ENCODE assay signal across 8 mouse cellular contexts in genomic region chr2:170497091-170497566, GRCm38 (mm10). TPM values are rescaled to one million over a fixed set of nuclear protein-coding genes. Genes with fewer than 3 reads are reported as not detected.
DNase-seq lines count a peak whose midpoint lies in the region; ATAC-seq lines count a peak whose summit lies in the region.

Gene Cyp24a1, minus strand, starts transcription at chr2:170497145.

- peak; percentile 61 to 71 for DNase-seq in adrenal gland, adult 18-20 months (ENCODE audit: low spot score in 2 of 2)
- DNase-seq in forebrain, embryonic 10.5 days (ENCODE audit: extremely low spot score, low spot score) = peak; percentile 68
- peak; percentile 45 to 48 for DNase-seq in heart, postnatal 36 days
- DNase-seq in large intestine, adult 2 months (ENCODE audit: low read depth, low spot score) = peak; percentile 36
- peak; percentile 51 for DNase-seq in testis, postnatal 14 days (ENCODE audit: low spot score)
- DNase-seq in B cell, adult 2 months = no peak
- DNase-seq in spleen, postnatal 14 days (ENCODE audit: low spot score in 2 of 2) = no peak

- no peak within 1 kb of the TSS for H3K27ac ChIP-seq in forebrain, embryonic 10.5 days

- 0% methylated on average over 36 of the region's 36 CpGs for WGBS in forebrain, embryonic 10.5 days
- WGBS in large intestine, adult 2 months = under 1% methylated on average over 36 of the region's 36 CpGs

- H3K4me3 ChIP-seq in forebrain, embryonic 10.5 days = peak within 1 kb of the TSS; percentile 51

- no peaks in the 10 kb centered on the region for H3K9me3 ChIP-seq in forebrain, embryonic 10.5 days

- H3K27me3 ChIP-seq in forebrain, embryonic 10.5 days (ENCODE audit: poor library complexity, severe bottlenecking) = peaks cover 83% of the 10 kb centered on the region

- no peaks in the 10 kb centered on the region for H3K36me3 ChIP-seq in forebrain, embryonic 10.5 days (replicated peaks)

- intact Hi-C loops in heart, postnatal 36 days (cut with DNase I) = no loop called here

- ATAC-seq in megakaryocyte progenitor cell, adult 5-6 weeks (replicated peaks; ENCODE audit: poor library complexity) = peak; percentile 98

- peaks cover 34% of the 10 kb centered on the region for H3K4me1 ChIP-seq in forebrain, embryonic 10.5 days

RNA-seq across cellular contexts. Expression of gene Cyp24a1, which starts in this region (rescaled TPM):
- total RNA-seq in adrenal gland, adult 18-20 months (2021) = not detected
- polyA plus RNA-seq in forebrain, embryonic 10.5 days (2016; fragmentation: Nextera tagmentation; extraction: Ambion mirVana) = 0.05 TPM in 1 of 2 replicates, not detected in the other
- not detected for total RNA-seq in heart, postnatal 36 days (2021)
- polyA plus RNA-seq in large intestine, adult 2 months (2012; rRNA removed) = not detected in 2 replicates
- total RNA-seq in megakaryocyte progenitor cell, adult 5-6 weeks (2015) = not detected in 2 replicates
- total RNA-seq in megakaryocyte progenitor cell, adult 5-6 weeks (2017) = not detected in 2 replicates

Comparison
In these comparisons a context has a peak if more than half of its experiments do, and no peak if none do; other contexts are left out.
1. Peak in DNase-seq in adrenal gland, adult 18-20 months; RNA of the gene not detected or under 1 TPM.
2. Peak in DNase-seq and H3K4me3 ChIP-seq in forebrain, embryonic 10.5 days; RNA of the gene not detected or under 1 TPM.
3. Peak in DNase-seq in heart, postnatal 36 days; RNA of the gene not detected or under 1 TPM.
4. Peak in DNase-seq in large intestine, adult 2 months; RNA of the gene not detected or under 1 TPM.
5. Peak in ATAC-seq in megakaryocyte progenitor cell, adult 5-6 weeks; RNA of the gene not detected or under 1 TPM.